Comparison of ENCODE assay signal across 8 mouse cellular contexts in the genomic region with DNA sequence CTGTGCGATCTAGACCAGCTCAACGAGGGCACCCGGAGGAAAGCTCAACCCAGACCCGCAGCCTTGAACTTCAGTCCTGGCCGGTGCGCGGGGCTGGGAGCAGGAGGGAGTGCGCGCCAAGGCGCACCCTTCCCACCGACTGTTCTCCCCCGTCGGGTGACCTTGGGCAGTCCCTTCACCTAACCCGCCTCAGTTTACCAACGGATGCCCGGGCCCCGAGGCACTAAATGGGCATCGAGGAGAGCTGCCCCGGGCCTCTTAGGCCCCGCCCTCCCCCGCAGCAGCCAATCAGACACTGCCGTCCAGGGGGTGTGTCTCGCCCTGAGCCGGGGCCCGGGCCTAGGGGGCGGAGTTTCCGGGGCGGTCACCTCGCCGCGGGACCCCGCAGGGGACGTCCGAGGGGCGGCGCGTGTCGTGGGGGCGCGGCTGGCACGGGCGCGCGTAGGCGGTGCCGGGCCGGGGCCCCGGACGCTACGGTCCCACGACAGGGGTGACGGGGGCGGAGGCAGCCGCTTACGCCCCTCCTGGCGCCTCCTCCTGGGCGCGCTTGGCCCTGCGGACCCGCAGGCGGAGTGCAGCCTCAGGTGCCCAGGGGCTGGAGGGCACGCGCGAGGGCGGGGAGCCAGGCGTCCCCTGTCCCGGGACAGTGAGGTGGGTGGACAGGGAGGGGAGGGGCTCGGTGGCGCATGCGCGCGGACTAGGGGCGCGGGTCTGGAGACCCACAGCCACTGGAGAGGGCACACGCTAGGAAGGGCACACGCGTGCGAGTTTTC. TPM values are rescaled to one million over a fixed set of nuclear protein-coding genes. Genes with fewer than 3 reads are reported as not detected.
DNase-seq lines count a peak whose midpoint lies in the region; ATAC-seq and TF ChIP-seq lines count a peak whose summit lies in the region.

No protein-coding gene starts in this region.

- H3K9ac ChIP-seq in ES-E14 (ENCODE audit: insufficient read depth, low read depth, low read length, poor library complexity, severe bottlenecking) = peak overlapping the region; percentile 71
- peak overlapping the region; percentile 55 for H3K9ac ChIP-seq in forebrain, embryonic 16.5 days (replicated peaks; ENCODE audit: low read depth, low read length)
- peak overlapping the region; percentile 60 for H3K9ac ChIP-seq in lung, embryonic 14.5 days

- no peaks in the 10 kb centered on the region for H3K36me3 ChIP-seq in ES-E14 (ENCODE audit: control insufficient read depth, insufficient read depth, low read length, poor library complexity, severe bottlenecking)
- no peaks in the 10 kb centered on the region for H3K36me3 ChIP-seq in forebrain, embryonic 16.5 days (ENCODE audit: control insufficient read depth, insufficient read depth)
- H3K36me3 ChIP-seq in lung, embryonic 14.5 days (ENCODE audit: insufficient read depth) = no peaks in the 10 kb centered on the region
- H3K36me3 ChIP-seq in thymus, adult 2 months (ENCODE audit: control insufficient read depth, insufficient read depth, low read length) = no peaks in the 10 kb centered on the region

- no peaks in the 10 kb centered on the region for H3K9me3 ChIP-seq in ES-E14 (ENCODE audit: control insufficient read depth, insufficient read depth, low read depth, low read length)
- no peaks in the 10 kb centered on the region for H3K9me3 ChIP-seq in forebrain, embryonic 16.5 days (ENCODE audit: control insufficient read depth, low read length)
- H3K9me3 ChIP-seq in lung, embryonic 14.5 days (ENCODE audit: low read depth, low read length) = no peaks in the 10 kb centered on the region

- H3K27me3 ChIP-seq in forebrain, embryonic 16.5 days (replicated peaks; ENCODE audit: control insufficient read depth, insufficient read depth, low read length) = peaks cover 51% of the 10 kb centered on the region
- H3K27me3 ChIP-seq in lung, embryonic 14.5 days (ENCODE audit: insufficient read depth, low read length) = peaks cover 45% of the 10 kb centered on the region
- peaks cover 9% of the 10 kb centered on the region for H3K27me3 ChIP-seq in thymus, adult 2 months (ENCODE audit: control insufficient read depth, insufficient read depth, low read length)

- DNase-seq in ES-E14 (ENCODE audit: low read depth, low spot score) = peak; percentile 75
- peak; percentile 50 to 55 for DNase-seq in cerebellum, adult 18-20 months
- DNase-seq in heart, postnatal 36 days = peak; percentile 90 to 93
- peak; percentile 77 to 83 for DNase-seq in layer of hippocampus, adult 2 months (ENCODE audit: low spot score in 2 of 2)
- DNase-seq in lung, embryonic 14.5 days = peak; percentile 95
- peak; percentile 95 for DNase-seq in ovary, adult 18-20 months (ENCODE audit: low spot score)
- DNase-seq in thymus, adult 2 months = peak; percentile 81

- in situ Hi-C loops in ES-E14 (cut with MboI; ENCODE audit: low sequenced_read_pairs in 2 of 2, unreplicated experiment in 2 of 2) = no loop called here

- peak; percentile 55 for TF ChIP-seq CTCF in layer of hippocampus, adult 2 months (conservative IDR thresholded peaks at IDR 0.05)
- TF ChIP-seq CTCF in lung, embryonic 14.5 days (IDR thresholded peaks at IDR 0.05; ENCODE audit: low read depth) = 0 out of 2 replicates have a peak, but pooled peaks have one; percentile 25
- no peak for TF ChIP-seq CTCF in thymus, adult 2 months (IDR thresholded peaks at IDR 0.05; ENCODE audit: borderline replicate concordance, control insufficient read depth, extremely low read depth, insufficient read depth, low read length, poor library complexity)

- no peak for TF ChIP-seq POLR2A in thymus, adult 2 months (IDR thresholded peaks at IDR 0.05; ENCODE audit: control insufficient read depth, extremely low read depth, insufficient read depth, low read length, poor library complexity)

- no peak overlapping the region for H3K27ac ChIP-seq in ES-E14 (ENCODE audit: insufficient read depth, low read depth, low read length, poor library complexity, severe bottlenecking)
- H3K27ac ChIP-seq in forebrain, embryonic 16.5 days (ENCODE audit: low read length) = no peak overlapping the region
- H3K27ac ChIP-seq in layer of hippocampus, adult 2 months = peak overlapping the region; percentile 87
- H3K27ac ChIP-seq in lung, embryonic 14.5 days (ENCODE audit: low read depth) = no peak overlapping the region
- no peak overlapping the region for H3K27ac ChIP-seq in thymus, adult 2 months (ENCODE audit: control insufficient read depth, insufficient read depth, low read length)

- intact Hi-C loops in heart, postnatal 36 days (cut with DNase I) = loop anchor here (1.0 kb wide), 1 partner anchor 76 kb away; a partner anchor contains a TSS

- ATAC-seq in forebrain, embryonic 16.5 days = peak; percentile 93
- peak; percentile 97 for ATAC-seq in lung, embryonic 14.5 days (ENCODE audit: insufficient read depth)

- peaks cover 2% of the 10 kb centered on the region in 2 experiments; a peak in 1 of 4 replicates for H3K4me1 ChIP-seq in ES-E14 (ENCODE audit: control insufficient read depth in 2 of 2, insufficient read depth in 2 of 2, low read length in 2 of 2, poor library complexity in 1 of 2)
- peaks cover 13% of the 10 kb centered on the region for H3K4me1 ChIP-seq in forebrain, embryonic 16.5 days (replicated peaks; ENCODE audit: control insufficient read depth, insufficient read depth, low read length)
- no peaks in the 10 kb centered on the region for H3K4me1 ChIP-seq in lung, embryonic 14.5 days (ENCODE audit: insufficient read depth)
- H3K4me1 ChIP-seq in thymus, adult 2 months (replicated peaks; ENCODE audit: control insufficient read depth, insufficient read depth, low read length) = peaks cover 13% of the 10 kb centered on the region; the same call in 1 of the 2 replicates

- WGBS in forebrain, embryonic 16.5 days = under 1% methylated on average over 70 of the region's 78 CpGs
- under 1% methylated on average over 77 of the region's 78 CpGs for WGBS in lung, embryonic 14.5 days
- 1% methylated on average over 77 of the region's 78 CpGs for WGBS in thymus, adult 2 months

- H3K4me2 ChIP-seq in forebrain, embryonic 16.5 days (ENCODE audit: low read length) = peak overlapping the region; percentile 77
- H3K4me2 ChIP-seq in lung, embryonic 14.5 days = peak overlapping the region; percentile 78

- H3K4me3 ChIP-seq in ES-E14 (ENCODE audit: insufficient read depth in 1 of 2, low read depth in 1 of 2, low read length in 2 of 2, poor library complexity in 1 of 2, severe bottlenecking in 1 of 2) = peak overlapping the region; percentile 87 to 88
- peak overlapping the region; percentile 56 for H3K4me3 ChIP-seq in forebrain, embryonic 16.5 days (replicated peaks; ENCODE audit: low read length)
- H3K4me3 ChIP-seq in layer of hippocampus, adult 2 months = peak overlapping the region; percentile 55
- H3K4me3 ChIP-seq in lung, embryonic 14.5 days (ENCODE audit: low read depth, low read length) = peak overlapping the region; percentile 70
- H3K4me3 ChIP-seq in thymus, adult 2 months (ENCODE audit: control insufficient read depth, insufficient read depth, low read length) = peak overlapping the region; percentile 49

TF ChIP-seq in ES-E14, 5 proteins besides CTCF, POLR2A, EP300 and RAD21:
- TF ChIP-seq MAFK (IDR thresholded peaks at IDR 0.05; ENCODE audit: insufficient read depth, low read depth, low read length) (no peak), ZC3H11A (IDR thresholded peaks at IDR 0.05; ENCODE audit: borderline replicate concordance, low read depth, low read length) (no peak), HCFC1 (IDR thresholded peaks at IDR 0.05; ENCODE audit: borderline replicate concordance, insufficient read depth, low read length) (no peak), CHD2 (IDR thresholded peaks at IDR 0.05; ENCODE audit: low read depth, low read length) (no peak), ZNF384 (IDR thresholded peaks at IDR 0.05; ENCODE audit: low read depth, low read length) (no peak)

RNA-seq across cellular contexts. Expression of a gene that starts 0.5 kb away (rescaled TPM):
- 0.09 and 0.21 TPM in 2 replicates for total RNA-seq in ES-E14 (2012; rRNA removed)
- polyA plus RNA-seq in forebrain, embryonic 16.5 days (2015; fragmentation: Nextera tagmentation; extraction: Ambion mirVana) = 0.90 and 1.6 TPM in 2 replicates
- total RNA-seq in heart, postnatal 36 days (2021) = 10 to 100 TPM; 39.3 to 53.4 TPM
- 1 to 10 TPM; 3.1 to 3.9 TPM for total RNA-seq in layer of hippocampus, adult 2 months (2021)
- polyA plus RNA-seq in lung, embryonic 14.5 days (2014; fragmentation: Nextera tagmentation; extraction: Ambion mirVana) = 2.7 and 3.3 TPM in 2 replicates
- 1.3 and 1.9 TPM in 2 replicates for polyA plus RNA-seq in thymus, adult 2 months (2012; rRNA removed)

Comparison
In these comparisons a context has a peak if more than half of its experiments do, and no peak if none do; other contexts are left out.
1. RNA of a gene that starts 0.5 kb away (total RNA-seq): 39.3 to 53.4 TPM in heart, postnatal 36 days; 3.1 to 3.9 TPM in layer of hippocampus, adult 2 months and 0.09 to 0.21 TPM in ES-E14; every median in the first group is over 4 times any median in the second.
2. Peak in every context shown above with its lines, with median percentiles within 50 percentile points of each other: DNase-seq, H3K4me3 ChIP-seq and H3K9ac ChIP-seq.